Mouse (Mus musculus) R1 (cell line): ENCODE measurements around the gene P2ry12.
A peak's percentile ranks its signal among the peaks of the same experiment; 100 is the strongest.

Experiments used
- DNase-seq: peaks from one replicate; pipeline ENCODE4 v3.0.0-alpha.2; 2018; ENCODE audit warnings: low read depth, low spot score

P2ry12 gene

DNA sequence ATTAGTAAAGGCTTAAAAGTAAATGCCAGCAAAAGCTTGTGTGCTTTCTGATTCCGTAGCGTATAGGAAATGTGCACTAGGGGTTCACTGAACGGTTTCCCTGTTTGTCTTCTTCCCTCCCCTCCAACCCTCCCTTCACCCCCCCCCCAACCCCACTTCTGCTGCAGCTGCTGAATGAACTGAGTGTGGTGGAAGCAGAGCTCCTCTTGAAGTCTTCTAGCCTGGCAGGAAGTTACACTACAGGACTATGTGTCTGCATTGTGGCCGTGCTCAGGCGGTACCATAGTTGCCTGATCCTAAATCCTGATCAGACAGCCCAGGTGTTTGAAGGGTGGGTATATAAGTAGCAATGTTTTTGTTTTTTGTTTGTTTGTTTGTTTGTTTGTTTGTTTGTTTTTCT is 27.8 kb downstream of the P2ry12 start:
- no peak for DNase-seq

DNA sequence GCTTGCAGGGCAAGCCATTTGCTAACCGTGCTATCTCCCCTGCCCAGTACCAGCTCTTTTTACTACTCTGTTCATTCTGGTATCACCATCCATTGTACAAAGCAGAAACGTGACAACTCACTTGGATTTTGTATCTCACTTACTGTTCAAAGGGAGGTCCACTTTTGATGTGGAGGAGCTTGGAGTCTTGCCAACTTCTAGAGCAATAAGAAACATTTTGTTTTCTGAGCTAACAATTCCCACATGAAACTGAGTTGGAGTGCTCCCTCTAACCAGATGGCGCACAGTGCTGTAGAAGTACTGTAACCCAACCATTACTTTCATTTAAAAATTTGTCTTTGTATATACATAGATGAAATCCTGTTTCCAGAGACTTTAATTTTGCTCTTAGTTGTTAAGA is 31.8 kb downstream of the P2ry12 start:
- DNase-seq = no peak

DNA sequence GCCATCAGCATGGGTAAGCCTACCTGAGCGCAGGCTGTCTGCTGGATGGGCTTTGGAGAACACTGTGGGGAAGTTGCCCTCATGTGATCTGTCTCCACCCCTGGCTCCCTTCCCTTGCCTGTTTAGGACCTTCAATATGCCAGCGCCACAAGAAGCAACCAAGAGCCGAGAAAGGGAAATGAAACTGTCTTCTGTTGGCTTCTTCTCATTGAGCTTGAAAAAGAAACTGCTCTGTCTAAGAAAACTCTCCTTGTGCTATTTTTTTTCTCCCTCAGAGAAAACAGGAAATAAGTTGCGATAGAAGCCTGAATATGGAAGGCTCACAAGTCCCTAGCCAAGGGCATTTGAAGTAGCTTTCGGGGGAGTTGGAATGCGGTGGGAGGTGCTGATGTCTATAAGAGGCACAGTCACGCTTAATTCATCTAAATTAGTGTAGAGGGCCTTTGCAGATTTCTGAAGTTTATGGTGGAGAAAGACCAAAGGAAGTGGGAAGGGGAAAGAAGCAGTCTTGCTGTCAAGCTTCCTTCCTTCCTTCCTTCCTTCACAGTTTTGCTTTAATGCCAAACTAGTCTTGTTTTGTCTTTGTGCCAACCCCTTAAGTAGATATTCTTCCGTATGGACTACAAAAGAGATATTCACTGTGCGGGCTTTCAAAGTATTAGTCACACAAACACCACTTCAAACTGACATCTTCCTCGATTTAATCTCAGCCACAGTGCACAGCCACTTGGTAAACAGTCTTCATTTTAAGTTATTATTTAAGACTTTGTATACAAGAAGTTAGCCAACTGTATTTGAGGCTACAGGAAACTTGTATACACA is 33.7 kb downstream of the P2ry12 start:
- no peak for DNase-seq

DNA sequence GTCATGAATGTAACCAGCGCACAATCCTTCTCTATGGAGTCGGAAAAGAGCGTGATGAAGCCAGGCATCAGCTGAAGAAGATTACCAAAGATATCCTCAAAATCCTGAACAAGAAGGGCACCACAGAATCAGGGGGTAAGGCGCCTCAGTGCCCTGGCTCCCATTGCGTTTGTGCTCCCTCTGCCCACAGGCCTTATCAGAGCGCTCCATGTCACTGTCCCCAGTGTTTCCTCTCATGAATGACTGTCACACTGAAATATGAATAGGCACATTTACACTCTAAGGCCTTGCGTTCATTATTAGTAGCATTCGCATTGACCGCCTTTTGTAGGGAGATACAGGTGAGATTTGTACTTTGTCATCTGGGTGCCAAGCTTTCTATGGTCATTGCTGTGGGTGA is 35.0 kb downstream of the P2ry12 start:
- DNase-seq = no peak

DNA sequence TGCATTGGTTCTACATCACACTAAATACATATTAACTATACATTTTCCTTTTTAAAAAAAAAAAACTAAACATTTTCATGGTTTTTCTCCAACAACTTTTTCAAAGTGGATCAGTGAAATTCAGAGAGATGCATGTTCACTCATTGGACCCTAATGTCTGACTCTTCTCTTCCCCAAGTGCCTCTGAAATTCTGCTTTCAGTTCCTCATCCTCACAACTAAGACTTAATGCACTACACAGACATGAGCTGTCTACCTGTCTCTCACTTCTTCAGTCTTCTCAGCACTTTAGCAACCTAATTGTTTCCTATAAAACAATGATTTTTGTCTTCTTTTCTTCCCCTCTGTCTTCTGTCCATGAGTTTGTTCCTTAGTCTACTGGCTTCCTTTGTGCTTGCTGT is 37.3 kb downstream of the P2ry12 start:
- no peak for DNase-seq

DNA sequence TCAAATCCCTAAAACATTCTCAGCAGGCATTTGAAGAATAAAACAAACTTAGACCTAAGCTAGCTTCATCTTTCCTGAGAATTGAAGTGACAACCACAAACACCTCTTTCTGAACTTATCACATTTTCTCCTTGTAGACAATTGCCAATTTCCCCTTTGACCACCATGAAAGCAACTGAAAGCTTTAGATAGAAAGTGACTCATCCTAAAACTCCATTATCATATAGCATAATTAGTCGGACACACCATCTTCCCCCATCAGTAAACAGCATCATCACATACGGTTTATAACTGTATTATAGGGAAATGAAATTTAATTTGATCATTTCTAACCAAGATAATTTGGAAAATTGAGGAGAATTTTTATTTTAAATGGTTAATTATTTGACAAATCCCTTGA is 40.4 kb downstream of the P2ry12 start:
- DNase-seq = no peak

DNA sequence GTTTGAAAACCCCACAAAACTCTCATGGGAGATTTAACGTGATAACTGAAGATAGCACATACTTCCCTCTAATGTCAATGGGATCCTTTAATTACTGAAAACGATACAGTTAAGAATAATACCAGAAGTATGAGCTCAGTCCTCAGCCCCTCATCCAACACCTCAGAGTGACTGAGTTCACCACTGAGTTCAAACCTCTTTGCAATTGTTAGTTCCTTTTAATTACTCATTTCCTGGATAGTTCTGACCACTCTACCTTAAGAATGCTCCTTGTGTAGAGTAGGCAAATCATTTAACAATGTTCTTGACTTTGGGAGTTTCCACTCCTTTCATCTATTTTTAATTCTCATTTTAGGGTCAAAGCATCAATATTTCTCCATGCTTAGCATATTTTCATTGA is 43.3 kb downstream of the P2ry12 start:
- no peak for DNase-seq

DNA sequence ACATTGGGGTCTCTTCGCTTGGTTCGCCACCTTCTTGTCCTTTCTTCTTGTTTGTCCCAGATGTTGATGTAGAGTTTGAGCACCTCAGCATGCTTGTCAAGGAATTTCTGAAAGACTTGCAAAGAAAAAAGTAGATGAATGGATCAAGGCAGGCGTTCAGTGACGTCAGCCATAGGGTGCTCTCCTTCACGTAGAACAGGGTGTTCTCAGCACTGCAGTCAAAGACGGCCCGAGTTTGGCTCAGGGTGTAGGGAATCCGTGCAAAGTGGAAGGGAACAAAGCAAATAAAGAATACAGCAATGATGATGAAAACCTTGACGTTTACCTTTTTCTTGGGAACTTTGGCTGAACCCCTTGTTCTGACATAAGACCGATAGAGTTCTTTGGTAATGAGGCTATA is 45.5 kb downstream of the P2ry12 start:
- DNase-seq = no peak

DNA sequence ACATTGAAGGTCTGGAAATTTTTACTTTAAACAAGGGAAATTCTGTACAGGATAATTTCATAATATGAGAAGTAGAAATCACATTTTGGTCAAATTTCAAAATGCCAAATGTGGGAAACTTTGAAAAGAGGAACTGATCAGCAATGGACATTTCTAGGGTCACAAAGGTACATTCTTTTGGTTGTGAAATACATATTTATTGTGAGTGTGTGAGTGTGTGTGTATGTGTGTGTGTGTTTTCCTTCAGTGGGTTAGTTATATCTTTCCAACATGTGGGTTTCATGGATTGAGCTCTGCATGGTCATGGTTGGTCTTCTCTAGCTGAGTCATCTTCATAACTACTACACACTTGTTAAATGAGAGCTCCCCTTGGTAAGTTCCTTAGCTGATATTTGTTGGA is 50.3 kb downstream of the P2ry12 start:
- no peak for DNase-seq

DNA sequence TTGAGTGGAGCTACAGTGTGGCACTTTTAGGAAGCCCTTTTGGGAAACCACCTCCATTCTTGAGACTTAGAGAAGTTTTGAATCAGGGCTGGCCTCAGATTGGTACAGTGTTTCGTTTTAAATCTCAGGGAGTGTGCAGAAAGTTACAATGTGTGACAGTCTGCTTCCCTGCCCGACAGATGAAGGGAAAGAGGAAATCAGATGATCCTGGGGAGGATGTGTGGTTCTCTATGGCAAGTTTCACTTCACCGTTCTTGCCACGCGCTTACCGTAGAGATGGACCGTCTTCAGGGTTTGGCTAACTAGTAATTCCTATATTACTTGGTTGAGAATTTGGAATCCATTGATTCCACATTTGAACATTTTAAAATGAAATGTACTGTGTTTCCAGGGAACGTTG is 50.9 kb downstream of the P2ry12 start:
- no peak for DNase-seq

DNA sequence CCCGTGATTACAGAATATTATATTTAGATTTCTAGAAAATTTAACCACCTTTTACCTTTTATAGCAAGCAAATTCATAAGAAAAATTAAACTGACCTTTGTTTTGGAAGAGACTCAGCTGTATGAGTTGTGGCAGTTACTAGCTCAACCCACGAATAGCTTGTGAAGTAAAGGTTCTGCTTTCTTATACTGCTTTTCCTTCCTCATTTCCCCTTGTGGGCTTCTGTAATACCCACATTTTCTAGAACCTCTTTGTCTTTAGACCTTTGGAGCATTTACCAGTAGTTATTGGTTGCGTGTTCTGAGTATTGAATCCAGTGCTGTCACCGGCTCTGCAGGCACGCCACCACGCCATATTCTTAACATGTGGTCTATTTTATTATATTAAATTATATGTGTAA is 51.9 kb downstream of the P2ry12 start, which contains the start of gene P2ry13:
TSS of gene P2ry13 (minus strand) at position 156 of the 400 bp plus-strand sequence.
- no peak for DNase-seq

DNA sequence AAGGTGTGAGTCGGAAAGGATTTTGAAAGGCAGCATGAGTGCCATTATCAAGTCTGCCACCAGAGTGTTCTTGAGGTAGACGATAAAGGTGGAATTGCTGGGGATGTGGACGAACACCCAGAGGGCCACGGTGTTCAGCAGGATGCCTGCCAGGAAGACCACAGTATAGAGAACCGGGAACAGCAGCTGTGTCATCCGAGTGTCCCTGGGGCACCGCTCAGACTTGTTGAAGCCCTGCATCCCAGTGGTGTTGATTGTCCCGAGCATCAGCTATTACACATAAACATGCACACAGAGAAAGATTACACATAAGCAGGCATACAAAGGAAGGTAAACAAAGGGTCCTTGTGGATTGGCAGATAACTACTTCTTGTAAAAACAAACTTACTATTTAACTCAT is 52.6 kb downstream of the P2ry12 start:
- peak; percentile 28 for DNase-seq

DNA sequence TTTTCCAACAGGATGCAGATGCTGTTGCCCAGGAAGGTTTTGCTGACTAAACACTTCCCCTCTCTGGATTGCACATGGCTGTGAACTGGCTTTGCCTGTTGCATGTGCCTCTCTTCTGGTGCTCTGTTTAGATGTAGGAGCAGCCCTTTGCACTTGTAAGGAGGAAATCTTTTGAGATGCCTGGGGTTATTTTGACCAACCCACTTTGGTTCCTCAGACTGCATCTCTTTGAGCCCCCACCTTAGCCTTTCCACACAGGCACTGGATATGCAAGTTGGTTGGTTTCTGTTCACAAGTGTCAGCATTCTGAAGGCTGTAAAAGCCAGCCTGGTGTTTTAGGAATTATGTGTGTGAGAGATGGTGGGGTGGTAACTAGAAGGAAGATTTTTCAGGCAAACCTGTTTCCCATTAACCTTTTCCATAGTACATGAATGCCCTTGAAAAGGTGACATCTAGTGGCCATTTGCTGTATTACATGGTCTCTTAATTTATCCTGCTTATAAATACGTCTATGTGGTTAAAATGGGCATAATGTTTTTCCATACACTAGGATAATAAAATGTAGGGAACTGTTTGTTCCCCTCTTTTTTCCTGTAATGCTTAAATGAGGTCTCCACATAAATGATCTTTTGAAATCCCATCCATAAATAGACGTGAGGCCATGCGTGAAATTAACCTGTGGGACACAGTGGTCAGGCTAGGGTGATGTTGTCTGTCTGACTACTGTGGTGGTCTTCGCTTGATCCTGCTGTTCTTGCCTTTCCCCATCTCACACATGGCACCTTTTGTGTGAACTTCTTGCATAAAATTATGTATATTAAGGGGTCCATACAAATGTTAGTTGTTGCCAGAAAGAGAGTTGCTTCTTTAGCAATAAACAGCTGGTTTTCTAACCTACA is 53.8 kb downstream of the P2ry12 start:
- DNase-seq = peak; percentile 74

DNA sequence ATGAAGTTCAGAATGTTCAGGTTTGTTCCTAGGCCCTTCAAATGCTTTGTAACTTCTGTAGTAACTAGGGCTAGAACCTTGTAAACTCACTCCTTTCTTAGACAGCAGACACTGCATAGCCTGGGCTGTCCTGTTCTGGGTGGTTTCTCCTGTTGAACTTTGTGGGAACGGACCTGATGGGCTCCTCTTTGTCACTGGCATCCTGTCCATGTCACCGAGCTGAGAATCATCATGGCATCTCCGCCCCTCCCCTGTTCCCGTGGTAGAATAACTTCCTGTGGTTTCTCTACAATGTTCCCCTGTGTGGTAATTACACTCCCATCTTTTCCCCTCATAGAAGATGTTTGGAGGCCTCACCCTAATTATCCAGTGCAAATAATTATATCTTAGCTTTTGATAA is 56.7 kb downstream of the P2ry12 start:
- no peak for DNase-seq

DNA sequence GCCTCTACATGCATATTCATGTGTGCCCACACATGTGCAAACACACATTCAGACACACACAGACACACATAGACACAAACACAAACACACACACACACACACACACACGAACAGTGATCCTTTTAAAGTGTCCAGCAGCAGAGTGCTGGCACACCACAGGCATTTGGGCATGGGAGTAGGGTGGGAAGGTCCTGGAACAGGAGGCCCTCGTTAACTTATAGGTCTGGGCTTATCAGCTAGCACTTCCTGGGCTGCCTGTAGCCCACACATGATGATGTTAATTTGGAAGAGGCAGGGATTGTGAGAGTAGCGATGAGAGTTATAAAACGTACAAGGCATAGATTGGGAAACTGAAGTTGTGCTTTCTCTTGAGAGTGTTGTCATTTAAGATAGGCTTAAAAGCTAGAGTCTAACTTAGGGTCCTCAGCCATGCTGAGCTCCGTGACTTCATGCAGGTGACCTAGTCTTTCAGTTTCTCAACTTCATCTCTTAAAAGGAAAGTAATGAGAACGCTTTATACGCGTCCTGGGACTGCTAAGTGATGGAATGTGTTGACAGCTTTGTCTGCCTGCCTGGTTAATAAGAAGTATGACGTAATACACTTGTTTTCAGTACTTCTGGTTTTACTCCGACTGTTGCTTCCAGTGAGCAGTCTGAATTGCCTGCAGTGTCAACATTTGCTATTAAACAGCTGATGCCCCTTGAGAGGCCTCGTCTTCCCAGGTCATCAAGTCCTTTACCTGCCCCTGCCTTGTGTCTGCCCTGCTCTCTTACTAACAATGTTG is 57.8 kb downstream of the P2ry12 start:
- no peak for DNase-seq

DNA sequence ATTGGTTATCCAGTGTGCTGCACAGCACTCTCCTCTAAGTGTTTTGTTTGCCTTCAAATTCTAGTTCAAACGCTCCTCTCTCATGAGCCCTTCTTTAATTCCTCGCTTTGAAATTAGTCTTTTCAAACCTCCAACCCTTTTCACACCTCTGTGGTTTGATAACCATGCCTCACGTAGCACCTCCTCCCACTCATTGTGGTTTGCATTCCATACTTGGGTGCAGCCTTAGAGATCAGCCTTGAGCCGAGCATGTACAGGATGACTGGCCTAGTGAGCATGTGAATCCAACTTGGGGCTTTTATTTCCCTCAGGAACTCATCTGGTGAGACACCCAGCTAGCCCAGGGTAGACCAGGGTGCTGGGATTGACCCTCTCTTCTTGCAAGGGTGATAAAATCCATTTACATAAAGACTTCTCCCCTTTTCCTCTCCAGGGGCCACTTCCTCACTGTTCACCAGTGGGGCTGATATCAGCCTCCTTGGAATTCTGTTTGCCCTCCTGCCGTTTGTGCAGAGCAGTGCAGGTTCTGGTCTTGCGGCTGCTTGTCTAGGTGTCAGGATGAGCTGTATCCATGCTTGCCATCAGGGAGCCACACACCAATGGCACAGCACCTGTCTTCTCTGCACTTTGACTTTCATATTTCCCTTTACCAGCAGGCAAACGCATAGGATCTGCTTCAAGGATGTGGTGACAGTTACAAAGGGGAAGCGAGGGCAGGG is 58.7 kb downstream of the P2ry12 start:
- peak; percentile 68 for DNase-seq

DNA sequence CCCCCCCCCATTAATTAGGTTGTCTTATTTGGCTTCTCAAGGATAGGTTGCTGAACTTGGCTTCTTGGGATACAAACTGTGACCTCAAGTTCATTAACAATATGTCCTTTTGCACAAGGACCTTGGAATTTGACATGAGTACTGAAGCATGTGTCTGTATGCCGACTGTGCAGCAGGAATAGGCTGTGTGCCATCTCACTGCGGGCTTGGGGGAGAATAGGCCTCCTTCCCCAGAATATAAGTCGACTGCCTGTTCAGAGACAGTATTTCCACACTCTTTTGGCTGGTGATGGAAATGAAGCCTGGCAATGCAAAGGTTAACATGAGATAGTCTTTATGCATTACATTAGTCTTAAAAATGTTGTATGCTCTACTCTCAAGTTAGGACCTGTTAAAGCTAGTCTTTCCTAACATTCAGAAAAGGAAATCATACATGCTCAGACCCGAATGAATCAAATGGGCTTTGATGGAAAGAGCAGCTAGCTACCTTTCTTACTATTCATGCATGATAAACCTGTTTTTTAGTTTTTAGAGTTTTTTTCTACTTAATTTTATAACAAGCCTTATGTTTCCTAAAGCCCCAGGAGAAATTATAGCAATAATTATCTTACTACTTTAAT is 65.2 kb downstream of the P2ry12 start:
- DNase-seq = no peak

DNA sequence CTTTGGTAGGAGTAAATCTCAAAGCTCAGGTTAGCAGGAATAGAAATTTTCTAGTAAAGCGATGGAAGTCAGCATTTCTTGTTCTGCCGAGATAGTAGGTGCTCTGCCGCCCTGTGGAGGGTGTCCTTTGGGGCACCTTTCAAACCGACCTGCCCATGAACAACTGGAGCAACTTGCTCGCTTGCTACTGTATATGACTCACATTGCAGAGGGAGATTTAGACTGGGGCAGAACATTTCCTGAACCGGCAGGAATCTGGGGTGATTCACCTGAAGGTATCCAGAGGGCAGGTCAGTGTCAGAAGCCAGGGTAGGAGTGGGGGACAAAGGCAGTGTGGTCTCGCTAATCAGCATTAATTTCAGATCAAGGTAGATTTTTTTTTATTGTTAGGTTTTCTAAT is 67.7 kb downstream of the P2ry12 start, which contains the start of gene Gpr87:
TSS of gene Gpr87 (minus strand) at position 167 of the 400 bp plus-strand sequence.
- no peak for DNase-seq

DNA sequence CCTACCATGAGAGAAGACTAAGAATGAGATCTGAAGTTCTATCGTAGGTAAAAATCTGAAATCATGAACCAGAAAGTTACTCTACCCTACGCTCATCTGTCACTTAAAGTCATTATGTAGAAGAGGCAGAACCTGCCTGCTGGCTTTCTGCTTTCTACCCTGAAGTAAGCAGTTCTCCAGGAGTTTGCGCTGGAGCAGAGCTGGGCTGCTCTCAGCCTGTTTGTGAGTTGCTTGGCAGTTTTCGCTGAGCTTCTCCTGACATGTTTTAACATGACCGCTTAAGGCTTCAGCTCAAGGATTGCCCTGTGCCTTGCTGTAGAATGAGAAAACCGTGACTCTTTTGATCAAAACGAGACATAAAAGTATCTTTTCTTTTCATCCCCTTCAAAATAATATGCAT is 68.6 kb downstream of the P2ry12 start:
- no peak for DNase-seq

DNA sequence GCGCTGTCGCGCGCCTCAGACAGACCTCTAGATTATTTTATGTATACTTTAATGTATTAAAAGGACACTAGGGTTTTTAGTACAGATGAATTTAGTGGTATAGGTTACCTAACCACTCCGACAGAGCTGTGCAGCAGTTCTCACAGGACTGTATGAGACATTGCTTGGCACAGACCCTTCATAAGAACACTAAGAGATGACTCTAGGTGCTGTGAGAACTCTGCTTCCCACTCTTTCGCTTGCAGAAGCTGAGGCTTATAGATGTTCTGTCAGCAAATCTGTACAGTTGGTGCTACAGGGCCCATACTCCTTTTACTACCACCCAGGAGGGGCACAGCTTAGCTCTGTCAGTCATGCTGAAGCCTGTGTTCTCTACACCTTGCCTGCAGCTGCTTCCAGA is 71.0 kb downstream of the P2ry12 start:
- DNase-seq = no peak

DNA sequence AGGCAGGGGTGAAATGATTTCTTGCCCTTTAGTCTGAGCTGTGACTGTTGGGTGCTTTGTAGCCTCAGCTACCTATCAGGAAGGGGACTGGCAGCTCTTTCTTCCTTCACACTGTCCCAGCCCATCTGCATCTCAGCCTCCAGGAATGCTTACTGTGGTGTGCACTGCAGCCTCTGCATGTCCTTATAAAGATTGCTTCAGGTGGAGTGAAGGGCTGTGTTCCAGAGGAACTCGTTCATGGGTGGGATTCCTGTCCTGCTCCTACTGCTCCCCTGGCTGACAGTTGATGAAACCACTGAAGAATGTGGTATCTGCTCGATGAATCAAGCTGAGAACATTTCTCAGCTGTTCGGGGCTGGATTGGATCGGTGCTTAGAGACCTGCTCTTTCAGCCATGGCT is 75.3 kb downstream of the P2ry12 start:
- DNase-seq = no peak
